Mouse (Mus musculus) cortical plate, adult 2 months (tissue): ENCODE results near the gene Emc9.

Source experiments
- CTCF ChIP-seq: fragments of 200-500 bp; IDR thresholded peaks from 2 replicates; pipeline ENCODE4 v1.5.1; 2011; ENCODE audit warnings: mild to moderate bottlenecking, control low read depth, low read length; ENCODE audit not compliant: insufficient read depth; ENCODE audit errors: extremely low read depth
- POLR2A ChIP-seq: fragments of 200-500 bp; IDR thresholded peaks from 2 replicates; pipeline ENCODE4 v1.6.1; 2011; ENCODE audit warnings: mild to moderate bottlenecking, low read length, control low read depth; ENCODE audit not compliant: insufficient read depth; ENCODE audit errors: extremely low read depth

GRCm38 (mm10) chr14:55628077-55628827, 43.1 kb upstream of the Emc9 start:
- no peak for TF ChIP-seq POLR2A
- no peak for TF ChIP-seq CTCF
